Mouse (Mus musculus) midbrain, embryonic 11.5 days (tissue): ENCODE results near the gene Intu. TPM values are rescaled to one million over a fixed set of nuclear protein-coding genes. Genes with fewer than 3 reads are reported as not detected.

ENCODE experiments used
- ATAC-seq: fragments of 200-750 bp; cut with Nextera tagmentation; 2 replicates; pipeline ENCODE4 v1.8.0; 2017; ENCODE audit warnings: moderate TSS enrichment, moderate library complexity; ENCODE audit not compliant: low FRiP score
- DNase-seq: peaks from one replicate; pipeline ENCODE4 v3.0.0; 2015; ENCODE audit warnings: low spot score; ENCODE audit errors: missing footprints
- H3K27ac ChIP-seq: fragments of 300-500 bp; sonication (generic); 2 replicates; pipeline ENCODE4 v1.5.1; 2014; ENCODE audit warnings: low read depth, low read length
- H3K27me3 ChIP-seq: fragments of 300-500 bp; sonication (generic); 2 replicates; pipeline ENCODE4 v1.6.1; 2014; ENCODE audit warnings: mild to moderate bottlenecking, low read length, moderate library complexity, mixed read lengths; ENCODE audit not compliant: control insufficient read depth, insufficient read depth
- H3K36me3 ChIP-seq: fragments of 300-500 bp; sonication (generic); 2 replicates; pipeline ENCODE4 v1.6.1; 2014; ENCODE audit warnings: mild to moderate bottlenecking, low read length, moderate library complexity, mixed read lengths; ENCODE audit not compliant: control insufficient read depth, insufficient read depth
- H3K4me1 ChIP-seq: fragments of 300-500 bp; sonication (generic); 2 replicates; pipeline ENCODE4 v1.6.1; 2014; ENCODE audit warnings: low read length; ENCODE audit not compliant: control insufficient read depth, insufficient read depth
- H3K4me2 ChIP-seq: fragments of 300-500 bp; sonication (generic); 2 replicates; pipeline ENCODE4 v1.6.1; 2014; ENCODE audit warnings: mild to moderate bottlenecking, moderate library complexity
- H3K4me3 ChIP-seq: fragments of 300-500 bp; sonication (generic); 2 replicates; pipeline ENCODE4 v1.5.1; 2014; ENCODE audit warnings: low read depth, low read length
- H3K9ac ChIP-seq: fragments of 300-500 bp; sonication (generic); 2 replicates; pipeline ENCODE4 v1.6.1; 2014; ENCODE audit warnings: low read length
- H3K9me3 ChIP-seq: fragments of 300-500 bp; sonication (generic); 2 replicates; pipeline ENCODE4 v1.6.1; 2016; ENCODE audit warnings: low read length; ENCODE audit not compliant: control insufficient read depth
- WGBS: fragments of 180-500 bp; shearing (Covaris S2); extraction: QIAGEN DNeasy Blood & Tissue Kit; methylation state at CpG from one replicate; pipeline ENCODE4 v1.1.7; 2014; 5-methylcytosine and 5-hydroxymethylcytosine counted together
- polyA plus RNA-seq: library from polyadenylated mRNA; unstranded; fragments of >200 nt; fragmentation: Nextera tagmentation; extraction: Ambion mirVana; gene quantifications from 2 replicates; pipeline ENCODE4 v1.2.1, GENCODE M21; 2014

The Intu gene
- polyA plus RNA-seq, 1 experiment from 2014 or later: 7.8 TPM

DNA sequence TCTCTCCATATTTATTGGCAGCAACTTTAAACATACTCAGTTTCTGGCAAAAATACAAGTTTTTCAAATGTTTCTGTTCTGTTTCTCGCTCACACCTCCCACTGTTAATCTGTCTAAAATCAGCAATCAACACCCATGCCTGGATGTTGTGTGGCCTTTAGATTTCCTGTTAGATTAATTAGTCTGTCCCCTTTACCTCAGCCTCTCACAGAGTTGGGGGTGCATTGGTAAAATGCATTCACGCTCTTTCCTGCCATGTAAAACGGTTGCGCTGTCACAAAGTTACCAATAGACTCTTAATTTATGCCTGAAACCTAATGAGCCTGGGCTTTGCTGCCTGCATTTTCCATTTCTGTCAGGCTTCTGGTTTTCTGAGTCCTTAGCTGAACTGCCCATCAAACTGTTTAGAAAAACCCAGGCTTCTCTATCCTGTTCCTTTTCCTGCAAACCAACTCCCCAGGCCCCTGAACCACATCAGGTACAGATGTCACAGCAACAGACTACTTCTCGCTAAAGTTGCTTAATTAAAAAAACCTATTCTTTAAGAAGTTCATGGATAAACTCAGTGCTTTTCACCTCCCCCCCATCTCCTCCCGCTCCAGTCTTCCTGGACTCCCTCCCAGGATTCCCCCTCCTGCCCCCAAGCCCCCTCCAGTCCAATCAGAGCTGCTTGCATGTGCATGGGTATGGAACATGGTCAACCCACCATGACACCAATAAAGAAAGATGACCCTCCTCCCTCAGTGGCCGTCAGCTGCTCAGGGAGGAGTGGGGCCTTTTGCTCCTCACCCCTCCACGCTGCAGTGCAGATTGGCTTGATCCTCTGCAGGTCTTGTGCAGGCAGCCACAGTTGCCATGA is 136.0 kb downstream of the Intu start:
- Histone ChIP-seq H3K4me3 (no peak overlapping the region), H3K4me1 (no peaks in the 10 kb centered on the region), H3K27ac (no peak overlapping the region), H3K36me3 (no peaks in the 10 kb centered on the region; the same call in none of the 2 replicates), H3K4me2 (no peak overlapping the region), H3K9ac (no peak overlapping the region), H3K27me3 (no peaks in the 10 kb centered on the region), H3K9me3 (no peaks in the 10 kb centered on the region; the same call in 1 of the 2 replicates)
- DNase-seq: no peak
- 84% methylated on average over 8 of the region's 8 CpGs for WGBS
- no peak for ATAC-seq

DNA sequence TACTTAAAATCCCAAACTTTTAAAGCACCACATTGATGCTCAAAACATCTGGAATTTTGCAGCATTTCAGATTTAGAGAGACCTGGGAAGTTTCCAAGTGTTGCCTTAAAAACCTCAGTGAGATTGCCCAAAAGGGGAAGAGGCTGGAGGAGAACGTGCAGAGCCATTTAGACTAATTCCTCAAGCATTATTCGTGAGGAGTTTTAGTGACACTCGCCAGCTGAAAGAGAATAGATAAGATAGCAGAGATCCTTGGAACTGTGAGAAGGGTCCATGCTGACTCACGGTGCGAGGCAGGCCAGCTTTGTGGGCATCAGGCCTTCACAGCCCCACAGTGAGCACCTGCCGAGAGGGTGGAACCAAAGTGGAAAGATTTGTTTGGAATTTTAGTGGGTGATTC is 137.8 kb downstream of the Intu start:
- H3K9ac ChIP-seq: no peak overlapping the region
- no peaks in the 10 kb centered on the region for H3K4me1 ChIP-seq
- no peak for DNase-seq
- 75% methylated on average over 6 of the region's 6 CpGs for WGBS
- H3K4me2 ChIP-seq: no peak overlapping the region
- H3K4me3 ChIP-seq: no peak overlapping the region
- no peaks in the 10 kb centered on the region for H3K27me3 ChIP-seq
- no peaks in the 10 kb centered on the region for H3K9me3 ChIP-seq
- H3K36me3 ChIP-seq: no peaks in the 10 kb centered on the region; the same call in 1 of the 2 replicates
- H3K27ac ChIP-seq: no peak overlapping the region
- ATAC-seq: no peak

DNA sequence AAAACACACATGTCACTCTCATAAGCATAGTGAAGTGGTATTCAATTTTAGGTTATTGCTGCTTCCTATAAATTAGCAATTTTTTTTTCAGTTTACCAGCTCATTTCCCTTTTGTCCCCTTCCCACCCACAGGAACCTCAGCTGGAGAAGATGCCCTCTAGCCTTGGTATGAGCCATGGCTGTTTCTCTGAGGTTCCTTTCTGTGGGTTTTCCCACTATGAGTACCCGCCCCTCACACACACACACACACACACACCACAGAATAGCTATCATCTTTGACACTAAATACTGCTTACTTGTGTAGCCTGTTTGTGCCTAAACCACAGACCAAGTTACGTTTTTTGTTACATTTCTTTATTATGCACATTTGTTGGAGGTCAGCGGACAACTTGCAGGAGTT is 138.3 kb downstream of the Intu start:
- Histone ChIP-seq H3K27ac (no peak overlapping the region), H3K27me3 (no peaks in the 10 kb centered on the region), H3K9me3 (no peaks in the 10 kb centered on the region), H3K4me3 (no peak overlapping the region), H3K9ac (no peak overlapping the region), H3K4me2 (no peak overlapping the region), H3K4me1 (0 out of 2 replicates have a peak, but pooled peaks cover 2% of the 10 kb centered on the region), H3K36me3 (no peaks in the 10 kb centered on the region; the same call in 1 of the 2 replicates)
- WGBS: 90% methylated on average over 3 of the region's 3 CpGs
- ATAC-seq: no peak
- no peak for DNase-seq

DNA sequence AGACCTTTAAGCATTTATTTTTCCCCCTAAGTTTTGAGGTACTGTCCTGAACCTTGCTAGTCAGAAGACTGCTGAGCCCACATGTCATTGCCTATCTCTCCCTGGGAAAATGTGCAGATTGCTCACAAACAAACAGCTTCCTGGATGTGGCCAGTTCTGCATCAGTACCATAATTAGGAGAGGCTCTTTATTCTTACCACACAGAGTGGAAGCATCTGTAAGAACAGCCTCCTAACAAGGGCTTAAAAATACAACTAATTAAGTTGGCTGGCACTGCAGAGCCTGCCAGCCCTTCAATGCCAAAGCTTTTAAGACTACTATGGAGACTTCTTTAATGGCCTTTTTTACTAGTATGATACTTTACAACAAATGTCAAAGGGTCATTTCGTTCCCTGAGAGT is 142.4 kb downstream of the Intu start:
- no peak overlapping the region for H3K4me2 ChIP-seq
- H3K27me3 ChIP-seq: no peaks in the 10 kb centered on the region
- WGBS: 56% methylated on average over 1 of the region's 1 CpGs
- DNase-seq (no peak), ATAC-seq (no peak)
- H3K27ac ChIP-seq: no peak overlapping the region
- H3K4me1 ChIP-seq: peaks cover 8% of the 10 kb centered on the region; the same call in 1 of the 2 replicates
- no peak overlapping the region for H3K9ac ChIP-seq
- H3K4me3 ChIP-seq: no peak overlapping the region
- no peaks in the 10 kb centered on the region for H3K36me3 ChIP-seq
- no peaks in the 10 kb centered on the region for H3K9me3 ChIP-seq

DNA sequence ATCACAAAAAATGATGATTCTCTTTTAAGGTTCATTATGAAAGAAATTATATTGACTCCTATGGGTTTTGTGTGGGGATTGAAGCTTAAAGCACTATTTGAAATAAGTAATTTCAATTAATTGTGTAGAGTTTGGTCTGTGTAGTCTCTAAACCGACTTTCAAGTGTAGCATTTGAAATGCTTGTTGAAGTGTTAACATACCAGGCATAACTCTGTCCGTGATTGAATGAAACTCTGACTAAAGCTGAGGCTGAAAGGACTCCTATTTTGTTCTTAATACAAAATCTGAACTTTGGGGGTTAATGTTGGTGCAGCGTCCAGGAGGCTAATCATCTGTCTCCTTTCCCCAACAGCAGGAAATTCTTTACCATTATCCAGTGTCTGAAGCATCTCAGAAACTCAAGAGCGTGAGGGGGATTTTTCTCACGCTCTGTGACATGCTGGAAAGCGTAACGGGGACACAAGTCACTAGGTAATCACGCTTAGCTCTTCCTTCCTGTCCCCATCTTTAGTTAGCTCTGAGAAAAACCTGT is 143.9 kb downstream of the Intu start:
- ATAC-seq: no peak
- Histone ChIP-seq H3K9ac (no peak overlapping the region), H3K4me1 (peaks cover 8% of the 10 kb centered on the region; the same call in 1 of the 2 replicates), H3K27ac (peak overlapping the region; percentile 44; the same call in 1 of the 2 replicates), H3K27me3 (no peaks in the 10 kb centered on the region), H3K9me3 (no peaks in the 10 kb centered on the region), H3K4me2 (no peak overlapping the region), H3K4me3 (no peak overlapping the region), H3K36me3 (no peaks in the 10 kb centered on the region)
- 35% methylated on average over 8 of the region's 8 CpGs for WGBS
- no peak for DNase-seq

DNA sequence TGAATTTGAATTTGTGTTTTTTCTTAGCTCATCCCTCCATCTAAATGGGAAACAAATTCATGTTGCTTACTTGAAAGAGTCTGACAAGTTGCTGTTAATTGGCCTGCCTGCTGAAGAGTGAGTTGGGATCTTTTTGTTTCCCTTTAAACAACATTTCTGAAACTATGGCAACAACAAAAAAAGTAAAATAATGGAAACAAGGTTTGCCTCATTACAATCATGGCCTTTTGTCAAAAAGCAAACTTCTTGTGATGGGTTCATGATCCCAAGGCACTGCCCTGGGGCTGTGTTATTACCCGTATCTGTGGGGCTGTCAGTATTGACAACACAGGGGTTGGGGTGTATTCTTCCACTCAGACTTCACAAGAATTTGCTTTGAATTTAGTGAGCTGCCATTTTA is 147.8 kb downstream of the Intu start:
- H3K9ac ChIP-seq: no peak overlapping the region
- no peaks in the 10 kb centered on the region for H3K27me3 ChIP-seq
- no peak for ATAC-seq
- no peak for DNase-seq
- H3K36me3 ChIP-seq: no peaks in the 10 kb centered on the region
- no peak overlapping the region for H3K4me3 ChIP-seq
- no peak overlapping the region for H3K4me2 ChIP-seq
- WGBS: 56% methylated on average over 1 of the region's 1 CpGs
- H3K4me1 ChIP-seq: peaks cover 11% of the 10 kb centered on the region; the same call in 1 of the 2 replicates
- H3K27ac ChIP-seq: no peak overlapping the region
- H3K9me3 ChIP-seq: no peaks in the 10 kb centered on the region

DNA sequence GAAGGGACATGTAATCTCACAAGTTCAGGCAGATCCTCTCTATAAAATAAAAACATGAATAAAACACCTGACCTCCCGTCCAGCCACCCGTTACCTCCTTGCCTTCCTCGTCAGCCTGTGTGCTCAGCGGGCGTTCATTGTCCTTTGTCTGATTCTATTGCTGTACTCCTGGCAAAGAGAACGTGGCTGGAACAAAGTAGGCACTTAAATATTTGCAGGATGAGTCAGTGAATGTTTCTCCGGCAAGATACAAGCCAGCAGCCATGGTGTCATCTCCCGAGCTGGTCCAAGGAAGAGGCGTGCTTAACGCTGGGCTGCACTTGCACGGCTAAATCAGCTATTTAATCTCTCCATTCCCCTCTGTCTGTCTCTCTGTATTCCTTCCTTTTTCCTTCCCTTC is 151.3 kb downstream of the Intu start:
- H3K4me1 ChIP-seq: peaks cover 25% of the 10 kb centered on the region
- H3K4me3 ChIP-seq: no peak overlapping the region
- no peaks in the 10 kb centered on the region for H3K27me3 ChIP-seq
- WGBS: 45% methylated on average over 11 of the region's 11 CpGs
- DNase-seq (no peak), ATAC-seq (no peak)
- no peaks in the 10 kb centered on the region for H3K36me3 ChIP-seq
- no peak overlapping the region for H3K4me2 ChIP-seq
- no peaks in the 10 kb centered on the region for H3K9me3 ChIP-seq
- H3K27ac ChIP-seq: no peak overlapping the region
- H3K9ac ChIP-seq: no peak overlapping the region

DNA sequence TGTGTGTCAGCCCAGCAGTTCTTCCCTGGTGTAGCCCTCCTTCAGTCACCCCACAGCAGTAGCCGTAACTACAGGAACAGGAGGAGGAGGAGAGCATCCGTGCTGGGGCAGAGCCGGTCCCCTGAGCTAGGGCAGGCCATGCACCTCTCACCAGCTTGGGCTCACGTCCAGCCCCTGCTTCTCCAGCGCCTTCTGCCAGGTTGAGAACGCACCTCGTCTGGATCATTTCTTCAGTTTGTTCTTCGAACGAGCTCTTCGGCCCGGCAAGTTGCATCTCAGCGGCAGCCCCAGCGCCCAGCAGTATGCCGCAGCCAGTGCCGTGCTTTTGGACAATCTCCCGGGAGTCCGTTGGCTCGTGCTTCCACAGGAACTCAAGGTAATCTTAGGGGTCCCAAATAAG is 152.1 kb downstream of the Intu start:
- Histone ChIP-seq H3K36me3 (no peaks in the 10 kb centered on the region), H3K27me3 (no peaks in the 10 kb centered on the region), H3K9ac (no peak overlapping the region), H3K9me3 (no peaks in the 10 kb centered on the region), H3K4me1 (peaks cover 31% of the 10 kb centered on the region), H3K4me2 (no peak overlapping the region), H3K27ac (no peak overlapping the region), H3K4me3 (no peak overlapping the region)
- no peak for ATAC-seq
- WGBS: 88% methylated on average over 18 of the region's 18 CpGs
- no peak for DNase-seq

DNA sequence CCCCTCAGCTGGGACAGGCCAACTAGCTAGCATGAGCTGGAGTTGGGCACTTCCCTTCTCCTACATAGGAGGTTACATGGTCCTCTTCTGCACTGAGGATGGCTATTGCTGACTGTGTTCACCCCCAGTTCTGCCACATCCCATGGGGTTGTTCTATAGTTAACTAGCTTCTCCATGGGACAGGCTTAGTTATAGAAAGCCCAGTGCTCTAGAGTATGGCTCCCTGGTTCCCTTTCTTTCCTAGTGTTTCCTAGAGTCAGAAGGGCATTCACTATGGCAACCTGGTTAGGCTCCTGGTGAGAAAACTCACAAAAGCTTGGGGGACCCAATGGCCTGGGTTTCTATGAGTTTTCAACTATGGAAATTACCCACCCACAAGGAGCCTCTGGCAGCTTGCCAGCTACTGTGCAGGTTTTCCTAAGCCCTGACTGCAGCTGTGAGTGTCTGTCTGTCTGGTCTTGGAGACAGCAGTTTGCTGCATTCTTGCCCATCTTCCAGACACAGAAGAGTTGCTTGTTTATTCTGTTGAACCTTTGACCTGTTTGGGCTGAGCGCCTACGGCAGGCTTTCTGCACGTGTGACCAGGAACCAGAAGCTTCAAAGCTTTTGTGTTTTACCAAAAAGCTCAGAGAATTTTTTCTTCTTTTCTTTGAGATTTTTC is 154.9 kb downstream of the Intu start:
- Histone ChIP-seq H3K9ac (no peak overlapping the region), H3K4me2 (no peak overlapping the region; the same call in 1 of the 2 replicates), H3K27me3 (no peaks in the 10 kb centered on the region), H3K36me3 (no peaks in the 10 kb centered on the region), H3K9me3 (no peaks in the 10 kb centered on the region), H3K27ac (peak overlapping the region; percentile 48; the same call in 1 of the 2 replicates), H3K4me3 (no peak overlapping the region), H3K4me1 (peaks cover 33% of the 10 kb centered on the region)
- 3% methylated on average over 3 of the region's 3 CpGs for WGBS
- peak; percentile 73 for ATAC-seq
- peak; percentile 93 for DNase-seq
